ENCODE assay signal across 12 mouse cellular contexts in genomic region chr7:44861429-44861816, GRCm38 (mm10). TPM values are rescaled to one million over a fixed set of nuclear protein-coding genes. Genes with fewer than 3 reads are reported as not detected.
DNase-seq lines count a peak whose midpoint lies in the region; ATAC-seq and TF ChIP-seq lines count a peak whose summit lies in the region.
"Had no signal": no experiment of that assay in that cellular context is flagged by ENCODE, and none has a peak within 500 bp of the region (broad histone marks: within the 10 kb centered on the region; RNA-seq: fewer than 3 reads in every experiment).

No protein-coding gene starts in this region.

- peaks cover 41% of the 10 kb centered on the region for H3K36me3 ChIP-seq in heart, postnatal 0 days (replicated peaks; ENCODE audit: control insufficient read depth, insufficient read depth, low read length)
- H3K36me3 ChIP-seq in heart, embryonic 12.5 days = peaks cover 52% of the 10 kb centered on the region
- peaks cover 57% of the 10 kb centered on the region for H3K36me3 ChIP-seq in midbrain, embryonic 12.5 days
- H3K36me3 ChIP-seq in midbrain, embryonic 16.5 days (ENCODE audit: control insufficient read depth, insufficient read depth, low read length) = peaks cover 38% of the 10 kb centered on the region
- peaks cover 56% of the 10 kb centered on the region for H3K36me3 ChIP-seq in embryonic facial prominence, embryonic 15.5 days
- peaks cover 27% of the 10 kb centered on the region for H3K36me3 ChIP-seq in stomach, embryonic 16.5 days (ENCODE audit: control insufficient read depth, insufficient read depth, low read length)

- no peak overlapping the region for H3K4me2 ChIP-seq in heart, postnatal 0 days (ENCODE audit: low read depth, low read length)
- no peak overlapping the region for H3K4me2 ChIP-seq in heart, embryonic 12.5 days
- H3K4me2 ChIP-seq in midbrain, embryonic 12.5 days (replicated peaks) = no peak overlapping the region
- H3K4me2 ChIP-seq in midbrain, embryonic 16.5 days (ENCODE audit: low read length) = no peak overlapping the region
- H3K4me2 ChIP-seq in embryonic facial prominence, embryonic 15.5 days (replicated peaks) = no peak overlapping the region
- no peak overlapping the region for H3K4me2 ChIP-seq in stomach, embryonic 16.5 days (ENCODE audit: low read depth, low read length)

- no peak for DNase-seq in heart, postnatal 0 days (ENCODE audit: low spot score)
- DNase-seq in urinary bladder, adult 2 months (ENCODE audit: low spot score) = no peak
- DNase-seq: cerebellum, postnatal 36 days; kidney, postnatal 25 days; lung, adult 18-20 months; thymus, postnatal 36 days had no signal

- peaks cover 32% of the 10 kb centered on the region for H3K4me1 ChIP-seq in heart, postnatal 0 days (ENCODE audit: control insufficient read depth, insufficient read depth)
- peaks cover 54% of the 10 kb centered on the region for H3K4me1 ChIP-seq in heart, embryonic 12.5 days (replicated peaks)
- peaks cover 42% of the 10 kb centered on the region for H3K4me1 ChIP-seq in midbrain, embryonic 12.5 days
- peaks cover 33% of the 10 kb centered on the region for H3K4me1 ChIP-seq in midbrain, embryonic 16.5 days (ENCODE audit: control insufficient read depth, insufficient read depth, low read length)
- H3K4me1 ChIP-seq in embryonic facial prominence, embryonic 15.5 days = peaks cover 68% of the 10 kb centered on the region
- H3K4me1 ChIP-seq in stomach, embryonic 16.5 days (ENCODE audit: control insufficient read depth, insufficient read depth, low read length) = peaks cover 41% of the 10 kb centered on the region

- no peak for TF ChIP-seq EP300 in heart, postnatal 0 days (IDR thresholded peaks at IDR 0.05; ENCODE audit: low read depth)

- ATAC-seq in heart, postnatal 0 days (ENCODE audit: insufficient read depth, low read depth) = no peak
- ATAC-seq in heart, embryonic 12.5 days (ENCODE audit: insufficient number of reproducible peaks, low FRiP score) = no peak
- ATAC-seq in midbrain, embryonic 12.5 days (ENCODE audit: low FRiP score, low read depth) = no peak
- ATAC-seq in midbrain, embryonic 16.5 days = no peak
- ATAC-seq in embryonic facial prominence, embryonic 15.5 days (ENCODE audit: insufficient number of reproducible peaks, low FRiP score, low TSS enrichment, low read depth) = no peak
- no peak for ATAC-seq in stomach, embryonic 16.5 days (ENCODE audit: insufficient read depth, low FRiP score)

- no peaks in the 10 kb centered on the region for H3K27me3 ChIP-seq in heart, postnatal 0 days (ENCODE audit: control insufficient read depth, insufficient read depth, low read length)
- H3K27me3 ChIP-seq in heart, embryonic 12.5 days (replicated peaks) = no peaks in the 10 kb centered on the region
- H3K27me3 ChIP-seq in midbrain, embryonic 12.5 days = no peaks in the 10 kb centered on the region
- no peaks in the 10 kb centered on the region for H3K27me3 ChIP-seq in midbrain, embryonic 16.5 days (ENCODE audit: control insufficient read depth, insufficient read depth, low read depth, low read length)
- H3K27me3 ChIP-seq in embryonic facial prominence, embryonic 15.5 days = no peaks in the 10 kb centered on the region
- H3K27me3 ChIP-seq in stomach, embryonic 16.5 days (ENCODE audit: control insufficient read depth, insufficient read depth, low read length) = no peaks in the 10 kb centered on the region

- TF ChIP-seq CTCF in heart, postnatal 0 days (IDR thresholded peaks at IDR 0.05; ENCODE audit: low read depth) = no peak

- H3K27ac ChIP-seq in heart, postnatal 0 days (ENCODE audit: low read depth) = 0 out of 2 replicates have a peak overlapping the region, but pooled peaks have one; percentile 8
- no peak overlapping the region for H3K27ac ChIP-seq in heart, embryonic 12.5 days (ENCODE audit: poor library complexity, severe bottlenecking)
- H3K27ac ChIP-seq in midbrain, embryonic 12.5 days (replicated peaks) = peak overlapping the region; percentile 52
- H3K27ac ChIP-seq in midbrain, embryonic 16.5 days (ENCODE audit: low read length) = no peak overlapping the region
- H3K27ac ChIP-seq in embryonic facial prominence, embryonic 15.5 days (replicated peaks) = peak overlapping the region; percentile 58; the same call in 1 of the 2 replicates
- peak overlapping the region; percentile 34; the same call in 1 of the 2 replicates for H3K27ac ChIP-seq in stomach, embryonic 16.5 days (ENCODE audit: low read length)

- 79% methylated on average over 14 of the region's 14 CpGs for WGBS in heart, postnatal 0 days
- 84% methylated on average over 14 of the region's 14 CpGs for WGBS in heart, embryonic 12.5 days
- WGBS in midbrain, embryonic 12.5 days = 83% methylated on average over 14 of the region's 14 CpGs
- WGBS in midbrain, embryonic 16.5 days = 81% methylated on average over 14 of the region's 14 CpGs
- 70% methylated on average over 14 of the region's 14 CpGs for WGBS in embryonic facial prominence, embryonic 15.5 days
- WGBS in stomach, embryonic 16.5 days = 79% methylated on average over 14 of the region's 14 CpGs

- no peak overlapping the region for H3K9ac ChIP-seq in heart, postnatal 0 days (replicated peaks; ENCODE audit: low read depth, low read length)
- no peak overlapping the region for H3K9ac ChIP-seq in heart, embryonic 12.5 days
- no peak overlapping the region for H3K9ac ChIP-seq in midbrain, embryonic 12.5 days (replicated peaks)
- no peak overlapping the region for H3K9ac ChIP-seq in midbrain, embryonic 16.5 days (ENCODE audit: low read depth, low read length)
- no peak overlapping the region for H3K9ac ChIP-seq in embryonic facial prominence, embryonic 15.5 days
- 0 out of 2 replicates have a peak overlapping the region, but pooled peaks have one; percentile 42 for H3K9ac ChIP-seq in stomach, embryonic 16.5 days (ENCODE audit: low read length)

- no peaks in the 10 kb centered on the region for H3K9me3 ChIP-seq in heart, postnatal 0 days (replicated peaks; ENCODE audit: control insufficient read depth, low read length)
- no peaks in the 10 kb centered on the region for H3K9me3 ChIP-seq in heart, embryonic 12.5 days (replicated peaks)
- H3K9me3 ChIP-seq in midbrain, embryonic 12.5 days = no peaks in the 10 kb centered on the region
- H3K9me3 ChIP-seq in midbrain, embryonic 16.5 days (replicated peaks; ENCODE audit: control insufficient read depth, low read length, poor library complexity, severe bottlenecking) = no peaks in the 10 kb centered on the region
- H3K9me3 ChIP-seq in embryonic facial prominence, embryonic 15.5 days (replicated peaks) = no peaks in the 10 kb centered on the region
- no peaks in the 10 kb centered on the region for H3K9me3 ChIP-seq in stomach, embryonic 16.5 days (replicated peaks; ENCODE audit: control insufficient read depth, low read length)

- H3K4me3 ChIP-seq in heart, postnatal 0 days (ENCODE audit: low read depth, low read length) = no peak overlapping the region
- no peak overlapping the region for H3K4me3 ChIP-seq in heart, embryonic 12.5 days
- H3K4me3 ChIP-seq in midbrain, embryonic 12.5 days = no peak overlapping the region
- H3K4me3 ChIP-seq in midbrain, embryonic 16.5 days (ENCODE audit: low read depth, low read length) = no peak overlapping the region
- no peak overlapping the region for H3K4me3 ChIP-seq in embryonic facial prominence, embryonic 15.5 days (replicated peaks)
- H3K4me3 ChIP-seq in stomach, embryonic 16.5 days (replicated peaks; ENCODE audit: low read length) = no peak overlapping the region
- H3K4me3 ChIP-seq: erythroblast, embryonic 14.5 days had no signal

RNA-seq across cellular contexts. Expression of gene Pnkp, which starts 4.5 kb away (rescaled TPM):
- total RNA-seq in heart, postnatal 0 days (2014; rRNA removed; ENCODE audit: low replicate concordance) = 43.6 and 45.9 TPM in 2 replicates
- polyA plus RNA-seq in heart, postnatal 0 days (2015; fragmentation: Nextera tagmentation; extraction: Ambion mirVana) = 24.5 and 27.2 TPM in 2 replicates
- 23.3 and 27.0 TPM in 2 replicates for polyA plus RNA-seq in heart, embryonic 12.5 days (2016; fragmentation: Nextera tagmentation; extraction: Ambion mirVana)
- 36.4 and 44.0 TPM in 2 replicates for polyA plus RNA-seq in midbrain, embryonic 12.5 days (2016; fragmentation: Nextera tagmentation; extraction: Ambion mirVana)
- 27.9 and 30.4 TPM in 2 replicates for polyA plus RNA-seq in midbrain, embryonic 16.5 days (2015; fragmentation: Nextera tagmentation; extraction: Ambion mirVana)
- 30.4 and 37.3 TPM in 2 replicates for polyA plus RNA-seq in embryonic facial prominence, embryonic 15.5 days (2015; fragmentation: Nextera tagmentation; extraction: Ambion mirVana)
- polyA plus RNA-seq in stomach, embryonic 16.5 days (2015; fragmentation: Nextera tagmentation; extraction: Ambion mirVana) = 32.6 and 34.8 TPM in 2 replicates
- 23.4 and 24.1 TPM in 2 replicates for polyA plus RNA-seq in urinary bladder, adult 2 months (2012; rRNA removed)

RNA-seq across cellular contexts. Expression of gene Ptov1, which starts 8.2 kb away (rescaled TPM):
- 335 and 364 TPM in 2 replicates for total RNA-seq in heart, postnatal 0 days (2014; rRNA removed; ENCODE audit: low replicate concordance)
- 246 and 248 TPM in 2 replicates for polyA plus RNA-seq in heart, postnatal 0 days (2015; fragmentation: Nextera tagmentation; extraction: Ambion mirVana)
- polyA plus RNA-seq in heart, embryonic 12.5 days (2016; fragmentation: Nextera tagmentation; extraction: Ambion mirVana) = 308 and 321 TPM in 2 replicates
- 605 and 652 TPM in 2 replicates for polyA plus RNA-seq in midbrain, embryonic 12.5 days (2016; fragmentation: Nextera tagmentation; extraction: Ambion mirVana)
- polyA plus RNA-seq in midbrain, embryonic 16.5 days (2015; fragmentation: Nextera tagmentation; extraction: Ambion mirVana) = 419 and 448 TPM in 2 replicates
- 428 and 442 TPM in 2 replicates for polyA plus RNA-seq in embryonic facial prominence, embryonic 15.5 days (2015; fragmentation: Nextera tagmentation; extraction: Ambion mirVana)
- 150 and 156 TPM in 2 replicates for polyA plus RNA-seq in stomach, embryonic 16.5 days (2015; fragmentation: Nextera tagmentation; extraction: Ambion mirVana)
- polyA plus RNA-seq in urinary bladder, adult 2 months (2012; rRNA removed) = 176 and 195 TPM in 2 replicates

RNA-seq across cellular contexts. Expression of gene Tbc1d17, which starts 12.5 kb away (rescaled TPM):
- total RNA-seq in heart, postnatal 0 days (2014; rRNA removed; ENCODE audit: low replicate concordance) = 43.5 and 101 TPM in 2 replicates
- polyA plus RNA-seq in heart, postnatal 0 days (2015; fragmentation: Nextera tagmentation; extraction: Ambion mirVana) = 51.7 and 57.5 TPM in 2 replicates
- 60.0 and 61.2 TPM in 2 replicates for polyA plus RNA-seq in heart, embryonic 12.5 days (2016; fragmentation: Nextera tagmentation; extraction: Ambion mirVana)
- polyA plus RNA-seq in midbrain, embryonic 12.5 days (2016; fragmentation: Nextera tagmentation; extraction: Ambion mirVana) = 97.5 and 101 TPM in 2 replicates
- polyA plus RNA-seq in midbrain, embryonic 16.5 days (2015; fragmentation: Nextera tagmentation; extraction: Ambion mirVana) = 118 and 123 TPM in 2 replicates
- 86.6 and 89.3 TPM in 2 replicates for polyA plus RNA-seq in embryonic facial prominence, embryonic 15.5 days (2015; fragmentation: Nextera tagmentation; extraction: Ambion mirVana)
- polyA plus RNA-seq in stomach, embryonic 16.5 days (2015; fragmentation: Nextera tagmentation; extraction: Ambion mirVana) = 71.7 and 74.1 TPM in 2 replicates
- polyA plus RNA-seq in urinary bladder, adult 2 months (2012; rRNA removed) = 67.3 and 68.9 TPM in 2 replicates

RNA-seq across cellular contexts. Expression of gene Akt1s1, which starts 12.6 kb away (rescaled TPM):
- total RNA-seq in heart, postnatal 0 days (2014; rRNA removed; ENCODE audit: low replicate concordance) = 81.8 and 137 TPM in 2 replicates
- 91.3 and 91.8 TPM in 2 replicates for polyA plus RNA-seq in heart, postnatal 0 days (2015; fragmentation: Nextera tagmentation; extraction: Ambion mirVana)
- 105 and 108 TPM in 2 replicates for polyA plus RNA-seq in heart, embryonic 12.5 days (2016; fragmentation: Nextera tagmentation; extraction: Ambion mirVana)
- polyA plus RNA-seq in midbrain, embryonic 12.5 days (2016; fragmentation: Nextera tagmentation; extraction: Ambion mirVana) = 92.0 and 99.2 TPM in 2 replicates
- 82.2 and 83.2 TPM in 2 replicates for polyA plus RNA-seq in midbrain, embryonic 16.5 days (2015; fragmentation: Nextera tagmentation; extraction: Ambion mirVana)
- polyA plus RNA-seq in embryonic facial prominence, embryonic 15.5 days (2015; fragmentation: Nextera tagmentation; extraction: Ambion mirVana) = 124 and 127 TPM in 2 replicates
- 73.5 and 83.1 TPM in 2 replicates for polyA plus RNA-seq in stomach, embryonic 16.5 days (2015; fragmentation: Nextera tagmentation; extraction: Ambion mirVana)
- polyA plus RNA-seq in urinary bladder, adult 2 months (2012; rRNA removed) = 93.8 and 99.5 TPM in 2 replicates

RNA-seq across cellular contexts. Expression of gene Med25, which starts 31.1 kb away (rescaled TPM):
- 112 and 136 TPM in 2 replicates for total RNA-seq in heart, postnatal 0 days (2014; rRNA removed; ENCODE audit: low replicate concordance)
- 69.0 and 73.3 TPM in 2 replicates for polyA plus RNA-seq in heart, postnatal 0 days (2015; fragmentation: Nextera tagmentation; extraction: Ambion mirVana)
- polyA plus RNA-seq in heart, embryonic 12.5 days (2016; fragmentation: Nextera tagmentation; extraction: Ambion mirVana) = 76.8 and 81.2 TPM in 2 replicates
- polyA plus RNA-seq in midbrain, embryonic 12.5 days (2016; fragmentation: Nextera tagmentation; extraction: Ambion mirVana) = 177 and 180 TPM in 2 replicates
- polyA plus RNA-seq in midbrain, embryonic 16.5 days (2015; fragmentation: Nextera tagmentation; extraction: Ambion mirVana) = 153 and 158 TPM in 2 replicates
- 110 and 122 TPM in 2 replicates for polyA plus RNA-seq in embryonic facial prominence, embryonic 15.5 days (2015; fragmentation: Nextera tagmentation; extraction: Ambion mirVana)
- 89.9 and 94.0 TPM in 2 replicates for polyA plus RNA-seq in stomach, embryonic 16.5 days (2015; fragmentation: Nextera tagmentation; extraction: Ambion mirVana)
- 57.8 and 66.1 TPM in 2 replicates for polyA plus RNA-seq in urinary bladder, adult 2 months (2012; rRNA removed)

Comparison
In these comparisons a context has a peak if more than half of its experiments do, and no peak if none do; other contexts are left out.
1. H3K27ac ChIP-seq: peak in heart, postnatal 0 days (single experiment), midbrain, embryonic 12.5 days (single experiment), embryonic facial prominence, embryonic 15.5 days (single experiment) and stomach, embryonic 16.5 days (single experiment); none in heart, embryonic 12.5 days (single experiment) and midbrain, embryonic 16.5 days (single experiment).